Mouse (Mus musculus): Measurements from ENCODE around the gene 9530068E07Rik.
"Not testable (repeated sequence)": the region's sequence is repeated elsewhere in the genome, so short reads cannot be mapped to it uniquely, and the experiment has no call there.

9530068E07Rik gene

DNA sequence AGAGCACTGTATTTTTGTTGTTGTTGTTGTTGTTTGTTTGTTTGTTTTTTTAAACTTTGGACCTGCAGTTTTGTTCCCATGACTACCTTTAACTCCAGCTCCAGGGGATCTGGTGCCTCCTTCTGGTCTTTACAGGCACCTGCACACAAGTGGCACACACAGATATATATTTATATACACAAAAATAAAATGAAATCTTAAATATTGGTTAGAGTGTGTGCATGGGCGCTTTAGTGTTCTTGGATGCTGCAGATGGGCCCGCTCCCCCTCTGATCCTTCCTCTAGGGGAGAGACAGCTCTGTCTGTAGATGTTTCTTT is 26.1 kb upstream of the 9530068E07Rik start:
- in situ Hi-C loops (cut with MboI; ENCODE audit: unreplicated experiment in 2 of 2) = no loop called here

DNA sequence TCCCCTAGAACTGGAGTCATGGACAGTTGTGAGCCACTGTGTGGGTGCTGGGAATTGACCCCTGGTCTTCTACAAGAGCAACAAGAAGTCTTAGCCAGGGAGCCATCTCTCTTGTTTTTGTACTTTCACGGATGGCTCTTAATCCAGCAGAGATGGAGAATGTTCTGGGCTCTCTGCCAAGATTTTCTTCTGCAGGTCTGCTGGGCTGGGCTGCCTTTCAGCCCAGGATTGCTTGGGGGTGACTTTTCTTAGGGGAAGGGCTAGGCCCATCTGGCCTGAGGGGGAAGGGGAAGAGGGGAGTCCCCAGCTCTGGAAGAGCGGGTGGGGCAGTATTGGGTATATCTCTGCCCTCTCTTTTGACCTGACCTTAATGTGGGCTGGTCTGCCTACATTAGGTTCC is 25.7 kb upstream of the 9530068E07Rik start:
- in situ Hi-C loops (cut with MboI; ENCODE audit: unreplicated experiment in 2 of 2) = no loop called here

DNA sequence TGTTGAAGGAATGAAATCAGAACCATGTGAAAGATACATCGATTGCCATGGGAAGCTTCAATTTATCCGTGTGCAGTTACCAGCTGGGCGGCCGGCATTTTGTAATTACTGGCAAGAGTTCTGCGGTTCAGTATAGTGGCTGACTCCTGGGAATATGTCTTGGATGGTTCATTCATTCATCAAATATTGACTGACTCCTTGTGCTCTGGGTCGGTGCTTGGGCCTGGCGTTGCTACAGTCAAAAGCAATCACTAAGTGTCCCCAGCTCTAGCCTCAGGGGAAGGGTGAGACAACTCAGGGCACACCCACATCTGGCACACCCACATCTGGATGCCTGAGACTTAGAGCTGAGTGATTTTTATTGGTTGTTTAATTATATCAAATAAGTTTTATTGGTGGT is 22.4 kb upstream of the 9530068E07Rik start:
- in situ Hi-C loops (cut with MboI; ENCODE audit: unreplicated experiment in 2 of 2) = no loop called here

DNA sequence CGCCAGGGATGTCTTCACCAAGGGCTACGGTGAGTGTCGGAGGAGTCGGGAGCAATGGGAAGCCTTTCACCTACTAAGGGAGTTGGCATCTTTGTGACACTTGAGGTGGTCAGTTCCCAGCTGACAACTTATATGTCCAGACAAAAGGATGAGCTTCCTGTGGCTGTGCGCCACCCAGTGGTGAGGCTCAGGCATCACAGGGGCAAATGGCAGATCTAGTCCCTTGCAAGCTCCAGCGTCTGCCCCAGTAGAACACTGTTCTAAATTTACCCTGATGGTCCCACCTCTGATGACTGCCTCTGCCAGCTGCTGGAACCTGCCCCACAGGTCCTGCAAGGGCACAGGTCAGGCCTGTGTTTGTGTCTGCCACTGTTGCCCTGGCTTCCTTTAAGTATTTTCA is 21.9 kb upstream of the 9530068E07Rik start:
- in situ Hi-C loops (cut with MboI; ENCODE audit: unreplicated experiment in 2 of 2) = no loop called here

DNA sequence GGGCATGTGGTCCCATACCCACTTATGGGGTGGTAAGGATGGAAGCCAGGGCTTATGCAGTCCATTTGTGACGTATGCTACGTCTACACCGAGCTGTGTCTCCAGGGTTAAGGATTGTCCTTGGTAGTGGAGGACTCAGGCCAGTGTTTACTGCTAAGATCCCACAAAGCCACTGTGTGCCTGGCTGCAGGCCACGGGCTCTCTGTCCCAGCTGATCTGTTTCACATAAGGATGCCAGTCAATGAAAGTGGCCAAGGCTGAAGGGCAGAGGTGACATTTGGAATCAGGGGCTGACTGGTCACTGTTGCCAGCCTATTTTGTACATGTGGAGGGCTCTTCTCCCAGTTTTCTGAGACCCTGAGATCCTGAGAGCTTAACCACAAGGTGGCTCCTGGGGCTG is 18.6 kb upstream of the 9530068E07Rik start:
- in situ Hi-C loops (cut with MboI; ENCODE audit: unreplicated experiment in 2 of 2) = no loop called here

DNA sequence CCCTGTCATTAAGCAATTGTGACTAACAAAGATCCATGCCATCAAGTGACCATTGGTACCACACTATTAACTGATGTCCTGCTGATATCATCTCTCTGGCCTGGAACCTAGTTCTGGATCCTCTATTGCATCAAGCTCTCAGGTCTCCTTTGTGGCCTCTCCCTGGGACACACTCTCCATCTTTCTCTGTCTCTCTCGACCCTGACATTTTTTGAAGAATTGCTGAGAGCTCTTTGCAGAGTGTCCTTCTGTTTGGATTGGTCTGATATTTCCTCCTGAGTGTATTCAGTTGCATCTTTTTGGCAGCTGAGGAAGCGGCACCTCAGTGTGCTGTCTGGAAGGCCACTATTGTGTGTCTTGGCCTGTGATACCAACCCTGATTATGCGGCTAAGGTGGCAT is 17.0 kb upstream of the 9530068E07Rik start:
- in situ Hi-C loops (cut with MboI; ENCODE audit: unreplicated experiment in 2 of 2) = no loop called here

DNA sequence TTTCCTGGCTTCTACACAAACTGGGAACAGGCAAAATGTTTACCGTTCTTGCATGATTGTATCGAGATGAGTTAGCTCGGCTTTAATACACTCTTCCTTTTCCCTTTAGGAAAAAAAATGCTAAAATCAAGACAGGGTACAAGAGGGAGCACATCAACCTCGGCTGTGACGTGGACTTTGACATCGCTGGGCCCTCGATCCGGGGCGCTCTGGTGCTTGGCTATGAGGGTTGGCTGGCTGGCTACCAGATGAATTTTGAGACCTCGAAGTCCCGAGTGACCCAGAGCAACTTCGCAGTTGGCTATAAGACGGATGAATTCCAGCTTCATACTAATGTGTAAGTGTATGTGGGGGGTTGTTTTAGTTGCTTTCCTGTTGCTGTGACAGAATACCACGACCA is 12.5 kb upstream of the 9530068E07Rik start:
- in situ Hi-C loops (cut with MboI; ENCODE audit: unreplicated experiment in 2 of 2) = no loop called here

DNA sequence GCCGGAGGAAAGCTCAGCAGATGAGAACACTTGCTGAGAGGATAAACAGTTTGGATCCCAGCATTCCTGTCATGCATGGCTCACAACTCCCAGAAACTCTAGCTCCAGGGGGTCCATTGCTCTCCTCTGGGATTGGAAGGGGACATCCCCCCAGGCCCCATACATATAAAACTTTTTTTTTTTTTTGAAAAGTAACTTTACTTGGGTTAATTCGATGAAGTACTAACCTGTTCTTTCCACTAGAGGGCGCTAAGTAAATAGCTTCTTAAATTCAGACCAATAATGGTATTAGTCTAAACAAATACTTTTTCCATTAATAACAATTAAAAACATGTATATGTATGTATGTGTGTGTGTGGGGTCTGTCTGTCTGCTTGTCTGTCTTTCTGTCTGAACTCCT is 11.6 kb upstream of the 9530068E07Rik start:
- in situ Hi-C loops (cut with MboI; ENCODE audit: unreplicated experiment in 2 of 2) = no loop called here

DNA sequence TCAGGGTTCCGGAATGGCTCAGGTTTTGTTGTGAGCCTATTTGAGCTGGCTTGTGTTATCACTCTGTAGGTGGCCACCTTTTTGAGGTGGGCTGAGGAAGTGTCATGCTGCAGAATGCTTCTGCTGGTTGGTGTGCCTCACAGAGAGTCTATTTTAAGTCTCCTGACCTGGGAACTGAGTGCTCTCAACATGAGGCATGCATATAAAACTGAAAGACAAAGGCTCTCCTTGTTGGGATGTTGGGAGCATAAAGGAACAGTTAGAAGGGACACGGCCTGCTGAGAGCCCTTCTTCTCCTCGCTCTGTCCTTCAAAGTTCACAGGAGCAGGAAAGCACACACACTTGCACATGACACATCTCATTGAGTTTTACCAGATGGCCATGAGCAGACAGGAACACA is 9.3 kb upstream of the 9530068E07Rik start:
- in situ Hi-C loops (cut with MboI; ENCODE audit: unreplicated experiment in 2 of 2) = no loop called here

DNA sequence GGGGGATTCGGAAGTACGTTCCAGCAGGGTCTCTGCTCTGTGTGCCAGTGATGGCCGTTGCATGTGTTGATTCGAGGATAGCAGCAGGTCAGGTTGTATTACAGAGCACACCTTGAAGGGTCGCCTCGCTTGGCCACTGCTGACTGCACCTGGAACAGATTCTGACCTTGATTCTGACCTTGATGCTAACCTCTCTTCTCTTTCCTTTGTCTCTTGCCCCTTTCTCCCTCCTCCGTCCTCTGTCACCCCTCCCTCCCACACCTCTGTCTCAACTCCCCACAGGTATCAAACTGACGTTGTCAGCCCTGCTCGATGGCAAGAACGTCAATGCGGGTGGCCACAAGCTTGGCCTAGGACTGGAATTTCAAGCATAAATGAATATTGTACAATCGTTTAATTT is 8.1 kb upstream of the 9530068E07Rik start:
- in situ Hi-C loops (cut with MboI; ENCODE audit: unreplicated experiment in 2 of 2) = no loop called here

DNA sequence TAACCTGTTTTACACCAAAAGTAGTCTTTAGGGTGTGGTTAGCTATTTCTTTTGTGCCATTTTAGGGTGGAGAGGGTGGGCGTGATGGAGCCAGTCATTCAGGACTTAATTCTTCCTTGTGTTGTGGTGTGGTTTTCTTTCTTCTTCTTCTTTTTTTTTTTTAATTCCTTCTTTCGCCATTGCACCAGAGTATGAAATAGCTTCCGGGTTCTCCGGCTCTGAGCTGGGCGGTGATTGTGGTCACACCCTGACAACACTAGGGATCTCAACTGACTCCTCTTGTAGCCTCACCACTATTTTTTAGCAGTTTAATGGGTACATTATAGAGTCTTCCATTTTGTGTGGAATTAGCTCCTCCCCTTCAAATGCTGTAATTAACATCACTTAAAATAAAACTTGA is 7.2 kb upstream of the 9530068E07Rik start:
- in situ Hi-C loops (cut with MboI; ENCODE audit: unreplicated experiment in 2 of 2) = not testable (repeated sequence)

DNA sequence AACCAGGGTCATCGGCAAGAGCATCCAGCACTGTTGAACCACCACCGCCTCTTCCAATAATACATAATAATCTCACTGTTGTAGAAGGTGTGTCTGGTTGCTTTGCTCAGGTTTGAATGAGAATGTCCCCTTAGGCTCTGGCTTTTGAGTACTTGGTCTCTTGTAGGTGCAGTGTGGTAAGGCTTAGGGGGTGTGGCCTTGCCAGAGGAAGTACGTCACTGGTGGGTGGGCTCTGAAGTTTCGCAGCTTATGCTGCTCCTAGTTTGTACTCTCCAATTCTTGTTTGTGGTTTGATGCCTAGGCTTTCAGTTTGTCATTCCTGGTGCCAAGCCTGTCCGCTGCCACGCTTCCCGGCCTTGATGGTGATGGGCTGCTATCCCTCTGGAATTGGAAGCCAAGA is 6.3 kb upstream of the 9530068E07Rik start:
- in situ Hi-C loops (cut with MboI; ENCODE audit: unreplicated experiment in 2 of 2) = no loop called here

DNA sequence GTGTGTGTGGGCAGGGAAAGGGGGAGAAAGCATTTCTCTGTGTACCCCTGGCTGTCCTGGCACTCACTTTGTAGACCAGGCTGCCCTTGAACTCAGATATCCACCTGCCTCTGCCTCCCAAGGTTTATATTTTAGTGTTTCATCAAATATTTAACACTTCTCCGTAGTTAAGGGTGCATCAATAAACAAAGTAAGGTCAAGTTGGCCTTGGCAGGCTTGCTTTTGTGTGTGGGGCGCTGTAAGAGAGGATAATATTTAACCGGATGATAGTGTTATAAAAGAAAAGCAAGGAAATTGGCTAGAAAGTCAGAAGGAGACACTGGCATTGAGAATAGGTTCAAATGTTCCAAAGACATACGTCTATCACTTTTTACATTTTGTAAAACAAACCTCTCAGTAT is 1.7 kb upstream of the 9530068E07Rik start:
- in situ Hi-C loops (cut with MboI; ENCODE audit: unreplicated experiment in 2 of 2) = no loop called here

DNA sequence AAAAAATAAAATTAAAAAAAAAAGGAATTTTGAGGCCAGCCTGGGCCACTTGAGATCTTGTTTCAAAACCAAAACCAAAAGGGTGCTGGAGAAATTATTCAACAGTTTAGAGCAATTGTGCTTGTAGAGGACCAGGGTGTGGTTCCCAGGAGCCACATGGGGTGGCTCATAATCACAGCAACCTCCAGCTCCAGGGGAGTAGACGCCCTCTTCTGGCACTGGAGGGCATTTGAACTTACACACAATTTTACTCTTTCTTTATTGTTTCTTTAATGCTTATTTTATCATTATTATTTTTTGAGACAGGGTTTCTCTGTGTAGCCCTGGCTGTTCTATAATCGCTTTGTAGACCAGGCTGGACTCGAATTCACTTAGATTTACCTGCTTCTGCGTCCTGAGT is 885 bp upstream of the 9530068E07Rik start:
- in situ Hi-C loops (cut with MboI; ENCODE audit: unreplicated experiment in 2 of 2) = no loop called here

DNA sequence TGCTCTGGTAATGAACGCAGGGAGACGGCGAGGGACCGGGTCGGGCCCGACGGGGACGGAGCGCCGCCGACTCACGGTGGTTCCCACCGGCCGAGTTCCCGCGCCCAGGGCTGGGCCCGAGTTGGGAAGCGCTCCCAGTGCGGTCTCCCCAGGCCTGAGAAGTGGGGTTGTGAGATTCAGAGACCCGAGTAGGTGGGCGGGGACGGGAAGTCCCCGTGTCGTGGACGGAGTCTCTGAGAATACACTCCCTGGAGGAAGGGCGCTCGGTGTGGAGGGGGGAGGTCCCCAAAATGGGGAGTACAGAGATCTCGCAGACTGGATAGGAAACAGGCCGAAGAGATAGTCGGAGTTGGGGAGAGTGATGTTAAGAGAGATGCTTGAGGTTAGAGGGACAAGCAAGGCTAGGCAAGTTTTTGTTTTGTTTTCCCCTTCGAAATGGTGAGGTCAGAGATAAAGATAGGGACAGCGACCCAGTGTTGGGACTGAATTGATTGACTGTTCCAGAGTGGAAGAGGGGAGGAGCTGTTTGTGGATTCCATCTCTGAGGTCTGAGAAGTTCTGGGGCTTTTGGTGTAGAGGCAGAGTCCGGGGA is 465 bp downstream of the 9530068E07Rik start:
- in situ Hi-C loops (cut with MboI; ENCODE audit: unreplicated experiment in 2 of 2) = no loop called here

DNA sequence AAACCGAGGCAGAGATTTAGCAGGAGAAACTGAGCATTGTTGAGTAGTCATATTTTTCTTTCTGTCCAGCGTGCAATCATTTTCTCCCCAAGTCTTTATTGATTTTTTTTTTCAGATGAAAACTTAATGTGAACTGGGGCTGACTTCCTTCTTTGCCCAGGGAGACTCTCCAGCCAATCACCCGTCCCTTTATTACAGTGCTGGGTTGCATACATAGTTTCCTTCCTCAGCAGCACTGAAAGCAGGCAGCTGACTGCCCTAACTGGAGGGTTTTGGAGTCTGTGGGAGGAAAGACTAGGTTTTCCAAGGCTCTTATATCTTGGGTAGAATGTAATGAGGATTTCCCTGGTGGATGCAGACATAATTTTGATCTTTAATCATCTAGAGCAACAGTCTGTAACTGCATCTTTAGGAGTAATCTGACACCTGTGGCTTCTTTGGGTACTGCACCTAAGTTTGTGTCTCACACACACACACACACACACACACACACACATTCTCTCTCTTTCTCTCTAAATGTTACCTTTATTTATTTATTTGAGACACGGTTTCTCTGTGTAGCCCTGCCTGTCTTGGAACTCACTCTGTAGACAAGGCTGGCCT is 1.3 kb downstream of the 9530068E07Rik start:
- in situ Hi-C loops (cut with MboI; ENCODE audit: unreplicated experiment in 2 of 2) = no loop called here

DNA sequence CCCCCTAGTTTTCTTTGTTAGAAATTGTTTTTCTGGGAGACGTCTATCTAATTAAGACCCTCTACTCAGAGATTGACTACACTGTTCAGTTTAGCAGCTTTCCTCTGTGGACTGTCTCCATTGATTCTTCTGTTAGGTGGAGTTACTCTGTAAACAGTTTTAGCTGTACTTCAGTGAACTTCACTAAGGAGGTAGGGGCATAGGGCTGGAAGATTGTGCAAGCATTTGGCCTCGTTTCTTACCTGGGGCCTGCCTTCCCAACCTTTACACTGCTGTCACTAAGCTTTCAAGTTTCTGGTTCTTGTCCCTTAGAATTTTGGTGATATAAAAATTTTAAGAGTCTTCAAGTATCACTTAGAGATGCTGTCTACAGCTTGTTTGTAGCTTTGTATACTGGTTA is 5.2 kb downstream of the 9530068E07Rik start:
- in situ Hi-C loops (cut with MboI; ENCODE audit: unreplicated experiment in 2 of 2) = loop anchor here in 1 of 2 experiments (25.0 kb wide), 2 partner anchors 1011 to 1139 kb away; partner anchors contain the start of genes BC049762, Clk4 and Leap2

DNA sequence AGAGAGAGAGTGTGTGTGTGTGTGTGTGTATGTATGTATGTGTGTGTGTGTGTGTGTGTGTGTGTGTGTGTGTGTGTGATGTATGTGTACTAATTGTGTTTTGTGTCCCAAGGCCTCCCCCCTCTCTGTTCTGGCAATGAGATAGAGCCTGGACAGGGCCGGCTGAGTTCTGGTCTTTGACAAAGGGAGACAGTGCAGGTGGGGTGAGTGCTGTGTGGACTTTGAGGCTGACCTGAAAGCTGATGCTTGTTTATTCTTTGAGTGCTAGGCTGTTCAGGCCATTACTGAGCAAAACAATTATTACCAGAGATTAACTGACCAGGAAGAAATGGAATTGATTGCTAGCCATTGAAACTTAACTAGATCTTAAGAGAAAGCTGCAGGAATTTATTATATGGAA is 6.3 kb downstream of the 9530068E07Rik start:
- in situ Hi-C loops (cut with MboI; ENCODE audit: unreplicated experiment in 2 of 2) = loop anchor here in 1 of 2 experiments (25.0 kb wide), 2 partner anchors 1010 to 1140 kb away; partner anchors contain the start of genes BC049762, Clk4 and Leap2

DNA sequence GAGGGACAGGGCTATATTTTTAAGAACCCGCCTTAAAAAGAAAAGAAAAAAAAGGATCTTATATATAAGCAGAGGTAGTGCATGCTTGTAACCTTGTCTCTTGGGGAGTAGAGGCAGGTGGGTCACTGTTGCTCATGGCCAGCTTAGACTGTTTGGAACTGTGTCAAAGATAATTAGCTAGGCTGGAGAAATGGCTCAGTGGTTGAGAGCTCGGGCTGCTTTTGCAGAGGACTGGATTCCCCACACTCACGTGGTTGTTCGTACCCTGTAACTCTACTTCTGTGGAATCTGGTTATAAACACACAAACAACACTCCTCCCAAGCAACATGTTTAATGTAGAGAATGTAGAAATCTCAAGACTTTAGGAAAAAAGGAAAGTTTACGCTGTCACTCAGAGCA is 8.0 kb downstream of the 9530068E07Rik start:
- in situ Hi-C loops (cut with MboI; ENCODE audit: unreplicated experiment in 2 of 2) = loop anchor here in 1 of 2 experiments (25.0 kb wide), 2 partner anchors 1008 to 1142 kb away; partner anchors contain the start of genes BC049762, Clk4 and Leap2

DNA sequence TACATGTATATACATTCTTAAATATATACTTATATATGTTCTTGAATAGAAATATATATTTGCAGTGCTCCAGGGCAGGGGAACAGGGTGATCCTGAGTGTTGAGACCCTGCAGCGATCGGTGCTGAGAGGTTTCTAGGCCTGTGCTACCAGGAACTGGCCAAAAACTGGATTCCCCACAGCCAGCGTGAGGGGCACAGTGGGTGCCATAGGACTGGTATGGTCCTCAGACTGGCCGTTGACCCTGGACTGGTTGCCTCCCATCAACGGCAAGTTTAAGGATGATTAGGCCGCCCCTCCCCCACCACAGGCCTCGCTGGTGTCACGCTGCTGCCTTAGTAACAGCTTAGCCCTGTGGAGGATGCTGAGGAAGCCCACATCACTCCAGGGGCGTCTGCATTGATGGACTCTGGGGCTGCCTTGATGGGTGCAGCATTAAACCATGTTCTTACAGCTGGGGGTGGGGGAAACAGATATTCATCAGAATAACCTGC is 9.0 kb downstream of the 9530068E07Rik start:
- in situ Hi-C loops (cut with MboI; ENCODE audit: unreplicated experiment in 2 of 2) = loop anchor here in 1 of 2 experiments (25.0 kb wide), 2 partner anchors 1007 to 1143 kb away; partner anchors contain the start of genes BC049762, Clk4 and Leap2

DNA sequence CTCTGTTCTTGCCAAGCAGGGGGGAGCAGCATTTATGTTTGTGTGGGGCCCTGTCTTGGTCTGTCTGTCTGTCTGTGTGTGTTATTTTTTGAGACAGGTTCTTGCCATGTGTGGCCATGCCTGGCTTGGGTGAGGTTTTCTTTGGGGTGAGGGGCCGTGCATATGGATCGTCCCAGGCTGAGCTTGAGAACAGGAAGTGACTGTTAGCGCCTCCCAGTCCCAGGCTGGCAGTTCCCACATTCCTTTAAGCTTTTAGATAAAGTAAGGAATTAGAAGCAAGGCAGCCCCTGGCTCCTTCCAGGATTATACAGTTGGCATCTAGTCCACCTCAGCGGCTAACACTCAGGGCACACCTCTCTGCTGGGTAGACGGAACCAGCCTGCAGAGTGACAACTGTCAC is 13.1 kb downstream of the 9530068E07Rik start:
- in situ Hi-C loops (cut with MboI; ENCODE audit: unreplicated experiment in 2 of 2) = loop anchor here in 1 of 2 experiments (25.0 kb wide), 2 partner anchors 1003 to 1147 kb away; partner anchors contain the start of genes BC049762, Clk4 and Leap2

DNA sequence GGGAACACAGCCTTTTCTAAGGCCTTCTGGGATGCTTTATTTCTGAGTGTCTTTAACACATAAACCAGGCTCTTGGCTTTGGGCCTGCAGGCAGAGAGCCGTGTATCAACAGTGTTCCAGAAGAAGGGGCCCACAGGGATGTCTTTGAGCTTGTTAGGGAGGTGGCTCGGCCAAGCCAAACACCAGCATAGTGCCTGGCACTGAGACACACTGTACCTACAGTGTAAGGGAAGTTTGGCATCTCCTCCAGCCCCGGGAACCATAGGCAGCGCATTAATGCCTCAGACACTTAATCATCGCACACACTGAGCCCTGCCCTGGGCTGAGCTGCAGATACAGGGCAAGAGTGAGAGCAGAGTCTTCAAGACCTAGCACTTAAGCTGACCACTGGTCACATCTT is 22.1 kb downstream of the 9530068E07Rik start:
- in situ Hi-C loops (cut with MboI; ENCODE audit: unreplicated experiment in 2 of 2) = loop anchor here in 1 of 2 experiments (25.0 kb wide), 2 partner anchors 994 to 1156 kb away; partner anchors contain the start of genes BC049762, Clk4 and Leap2
